Mouse (Mus musculus): ENCODE results near the gene Rubcnl.
A peak's percentile ranks its signal among the peaks of the same experiment; 100 is the strongest.

Rubcnl gene

DNA sequence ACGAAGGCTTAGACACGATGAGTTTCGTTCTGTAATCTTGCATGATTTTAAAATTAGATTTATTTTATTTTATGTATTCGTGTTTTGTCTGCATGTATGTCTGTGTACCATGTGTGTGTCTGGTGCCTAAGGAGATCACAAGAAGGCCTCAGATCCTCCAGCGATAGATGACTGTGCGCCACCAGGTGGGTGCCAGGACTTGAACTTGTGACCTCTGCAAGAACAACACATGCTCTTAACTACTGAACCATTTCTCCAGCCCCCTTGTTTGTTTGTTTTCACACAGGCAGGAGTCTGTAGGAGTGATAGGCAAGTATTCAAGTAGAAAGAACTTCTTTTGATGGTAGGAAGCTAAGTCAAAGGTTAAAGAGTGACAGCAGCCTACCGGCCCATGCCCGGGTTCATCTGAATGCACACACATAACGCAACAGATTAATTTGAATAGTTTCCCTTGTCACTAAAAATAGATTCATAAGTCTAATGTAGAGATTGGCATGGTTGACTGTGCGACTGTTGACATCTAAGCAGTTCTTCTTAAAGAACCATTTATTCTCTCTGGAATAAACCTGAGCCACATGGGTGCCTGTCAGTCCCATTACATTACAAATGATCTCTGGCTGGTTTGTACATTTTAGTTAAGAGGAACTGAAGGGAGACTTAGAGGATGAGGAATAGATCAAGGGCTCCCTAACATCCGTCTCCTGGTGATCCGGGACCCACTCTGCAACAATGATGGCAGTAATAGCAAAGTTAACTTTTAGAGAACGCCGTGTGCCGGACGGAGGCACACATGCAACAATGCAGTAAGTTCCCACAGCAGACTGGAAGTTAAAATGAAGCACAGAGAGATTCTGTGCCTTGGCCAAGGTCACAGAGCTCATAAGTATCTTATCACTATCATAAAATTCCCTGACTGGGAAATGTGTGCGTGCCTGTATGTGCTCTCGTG is 2.3 kb downstream of the Rubcnl start:
- no peak for DNase-seq (ENCODE audit: low spot score)

DNA sequence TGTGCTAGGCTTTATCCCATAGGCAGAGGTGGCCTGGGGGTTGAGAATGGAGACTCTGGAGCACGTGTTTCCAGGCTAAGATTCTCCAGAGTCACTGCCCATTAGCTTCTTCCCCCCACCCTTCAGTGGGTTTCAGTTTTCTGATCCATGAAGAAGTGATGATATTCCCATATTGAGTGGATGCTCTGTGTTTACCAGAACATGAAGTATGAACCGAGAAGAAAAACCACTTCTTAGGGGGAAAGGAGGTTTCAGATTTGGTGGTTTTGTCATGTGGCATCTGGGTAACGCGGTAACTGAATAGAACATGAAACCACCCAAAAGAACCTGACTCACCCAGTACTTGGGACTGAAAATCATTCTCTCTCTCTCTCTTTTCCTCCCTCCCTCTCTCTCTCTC is 3.0 kb downstream of the Rubcnl start:
- DNase-seq (ENCODE audit: low spot score): no peak

DNA sequence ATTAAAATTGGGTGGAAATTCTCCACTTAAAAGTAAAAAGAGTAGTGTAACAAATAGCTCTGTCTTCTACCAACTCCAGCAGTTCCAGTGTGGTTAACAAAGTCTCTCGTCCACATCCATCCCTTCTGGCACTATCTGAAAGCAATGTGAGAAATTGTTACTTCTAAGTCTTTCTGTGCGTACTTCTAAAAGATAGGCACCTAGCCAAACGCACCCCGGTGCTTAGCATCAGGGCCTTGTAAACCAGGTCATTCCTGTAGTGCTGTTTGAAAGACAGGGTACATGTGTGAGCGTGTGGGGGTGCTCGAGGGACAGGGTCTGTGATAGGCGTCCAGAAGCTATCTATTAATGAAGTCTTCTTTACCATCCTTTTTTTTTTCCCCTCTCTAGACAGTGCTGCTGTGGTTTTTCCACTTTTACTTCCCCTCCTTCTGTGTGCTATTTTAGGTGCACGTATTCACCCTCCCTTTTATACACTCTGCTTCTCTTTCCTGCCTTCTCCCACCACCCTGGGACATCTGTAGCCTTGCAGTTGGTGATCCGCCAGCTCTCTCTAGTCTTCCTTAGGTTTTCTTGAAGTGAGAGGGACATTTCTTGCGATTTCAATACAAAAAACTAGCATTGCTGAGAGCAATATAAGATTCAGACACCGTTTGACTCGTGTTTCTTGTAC is 4.9 kb downstream of the Rubcnl start:
- DNase-seq (ENCODE audit: low spot score): no peak

GRCm38 (mm10) chr14:75022522-75022921 is 6.7 kb downstream of the Rubcnl start:
- DNase-seq (ENCODE audit: low spot score): no peak

- DNase-seq (ENCODE audit: low spot score): no peak
These were observed 9.2 kb downstream of the Rubcnl start for GRCm38 (mm10) chr14:75024793-75025710.

GRCm38 (mm10) chr14:75030764-75031163 is 14.9 kb downstream of the Rubcnl start:
- DNase-seq (ENCODE audit: low spot score): no peak

DNA sequence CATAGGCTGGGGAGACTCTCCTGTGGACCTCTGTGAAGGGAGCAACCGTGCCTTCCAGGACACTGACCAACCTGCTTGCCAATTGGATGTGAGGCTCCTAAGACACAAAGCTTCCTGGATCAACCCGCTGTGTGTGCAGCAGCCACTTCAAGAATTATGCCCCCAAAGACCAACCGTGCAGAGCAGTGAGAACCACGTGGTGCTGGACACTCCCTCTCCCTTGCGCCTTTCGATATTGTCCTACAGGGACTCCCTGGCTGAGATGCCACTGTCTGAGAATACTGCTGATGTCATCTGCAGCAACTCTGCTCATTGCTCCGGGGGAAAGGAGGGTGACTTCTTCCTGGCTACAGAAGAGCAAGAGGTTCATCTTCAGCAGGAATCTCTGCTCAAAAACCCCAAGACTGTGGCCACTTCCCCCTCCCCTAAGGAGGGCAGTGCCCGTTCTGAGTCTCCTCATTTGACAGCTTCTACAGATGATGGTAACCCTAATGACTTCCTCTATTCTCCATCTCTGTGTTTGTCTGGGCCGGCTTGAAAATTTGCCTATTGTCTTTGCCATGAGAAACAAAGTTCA is 16.3 kb downstream of the Rubcnl start:
- no peak for DNase-seq (ENCODE audit: low spot score)

- no peak for DNase-seq (ENCODE audit: low spot score)
These were observed 16.9 kb downstream of the Rubcnl start for GRCm38 (mm10) chr14:75032742-75033141.

DNA sequence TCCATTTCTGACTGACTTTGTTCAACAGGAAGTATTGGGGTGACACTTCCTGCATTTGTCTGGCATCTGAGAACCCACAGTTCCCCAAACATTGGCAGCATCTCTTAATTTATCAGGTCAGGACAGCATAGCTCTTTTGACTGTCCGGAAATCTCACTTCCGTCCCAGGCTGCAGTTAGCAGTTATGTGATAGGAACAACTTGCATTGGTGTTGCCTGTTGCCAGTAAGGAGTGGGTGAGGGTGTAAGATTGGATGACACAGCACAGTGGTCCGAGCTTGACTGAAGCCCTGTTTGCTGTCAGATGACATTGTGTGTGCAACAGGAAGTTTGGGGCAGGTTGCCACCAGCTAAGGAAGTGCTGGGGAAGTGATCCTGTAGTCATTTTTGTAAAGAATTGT is 18.4 kb downstream of the Rubcnl start:
- DNase-seq (ENCODE audit: low spot score): no peak

DNA sequence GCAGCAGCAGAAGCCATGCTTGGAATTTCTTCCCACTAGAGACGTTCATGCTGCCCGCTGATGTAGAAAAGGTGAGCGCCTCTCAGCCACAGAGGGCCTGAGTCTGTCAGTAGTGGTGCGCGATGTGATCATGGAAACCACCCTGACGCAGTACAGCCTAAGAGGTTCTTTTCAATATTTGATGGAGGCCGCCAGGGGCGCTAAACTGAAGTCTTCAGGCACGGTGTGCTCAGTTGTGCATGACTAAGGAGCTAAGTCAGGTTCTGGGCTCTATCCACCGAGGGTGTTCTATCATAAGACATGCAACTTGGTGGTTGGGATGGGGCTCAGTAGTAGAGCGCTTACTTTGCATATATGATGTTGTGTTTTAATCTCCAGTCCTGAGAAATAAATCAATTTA is 19.6 kb downstream of the Rubcnl start:
- DNase-seq (ENCODE audit: low spot score): no peak

DNA sequence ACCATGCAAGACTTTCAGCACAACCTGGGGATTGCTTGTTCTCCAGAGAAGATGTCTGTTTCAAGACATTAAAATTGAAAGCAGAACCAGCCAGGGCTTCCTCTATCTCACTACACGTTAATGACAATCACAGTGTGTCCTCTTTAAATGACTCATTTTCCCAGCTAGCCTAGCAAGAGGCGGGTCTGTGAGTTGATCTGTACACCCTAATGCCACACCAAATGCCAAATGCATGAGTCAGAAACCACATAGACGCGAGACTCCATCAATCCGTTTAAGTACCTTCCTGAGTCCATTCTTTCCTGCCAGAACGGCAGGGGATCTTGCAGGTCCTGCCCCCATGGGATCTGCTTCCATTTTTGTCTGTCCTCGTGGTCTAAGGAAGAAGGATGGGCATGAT is 29.4 kb downstream of the Rubcnl start:
- DNase-seq (ENCODE audit: low spot score): no peak

DNA sequence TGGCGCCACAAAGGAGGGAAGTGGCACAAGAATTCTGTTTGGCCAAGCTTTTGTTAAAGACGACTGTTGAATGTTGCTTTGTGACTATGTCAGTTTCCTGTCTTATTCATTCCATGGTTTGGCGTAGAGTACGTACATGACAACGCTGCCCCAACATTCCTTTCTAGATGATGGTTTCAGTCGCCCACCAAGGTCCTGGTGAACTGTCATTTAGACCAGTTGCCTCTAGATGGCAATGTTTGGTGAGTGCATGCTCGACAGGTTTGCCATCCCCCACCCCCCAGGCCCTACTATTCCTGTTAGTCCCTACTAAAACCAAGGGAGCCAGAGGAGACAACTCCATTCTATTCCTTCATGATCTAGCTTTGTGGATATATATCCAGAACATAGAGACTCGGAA is 36.6 kb downstream of the Rubcnl start:
- DNase-seq (ENCODE audit: low spot score): no peak

GRCm38 (mm10) chr14:75054455-75055343 is 38.9 kb downstream of the Rubcnl start:
- no peak for DNase-seq (ENCODE audit: low spot score)

DNA sequence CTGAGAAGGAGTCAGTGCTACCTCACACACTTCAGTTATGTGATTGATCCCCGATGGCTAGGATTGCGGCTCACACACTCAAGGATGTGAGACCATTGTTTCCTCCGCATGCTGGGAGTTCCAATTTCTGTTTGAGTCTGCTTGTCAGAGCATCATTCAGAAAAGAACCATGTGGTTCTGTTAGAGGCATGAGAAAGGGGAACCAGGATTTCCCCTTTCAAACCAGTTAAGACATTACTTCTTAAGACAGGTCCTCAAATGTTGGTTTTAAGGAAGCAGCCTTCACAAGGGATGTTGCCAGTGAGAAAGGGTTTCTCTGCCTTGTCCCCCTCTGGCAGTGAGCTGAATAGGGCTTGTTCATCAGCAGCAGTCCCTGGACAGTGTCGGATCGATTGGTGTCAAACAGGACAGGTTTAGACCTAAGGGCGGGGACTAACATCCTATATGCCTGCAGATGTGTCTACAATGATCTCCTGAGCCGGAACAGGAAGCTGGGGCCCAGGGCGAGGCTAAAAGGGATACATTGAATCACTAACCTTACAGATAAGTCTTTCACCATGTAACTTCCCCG is 41.1 kb downstream of the Rubcnl start:
- DNase-seq (ENCODE audit: low spot score): no peak

- DNase-seq (ENCODE audit: low spot score): peak; percentile 54
These were observed 44.7 kb downstream of the Rubcnl start for GRCm38 (mm10) chr14:75060562-75060961.

- no peak for DNase-seq (ENCODE audit: low spot score)
These were observed 48.1 kb downstream of the Rubcnl start for GRCm38 (mm10) chr14:75063936-75064335.

GRCm38 (mm10) chr14:75064520-75064919 is 48.7 kb downstream of the Rubcnl start:
- DNase-seq (ENCODE audit: low spot score): no peak

- no peak for DNase-seq (ENCODE audit: low spot score)
These were observed 49.4 kb downstream of the Rubcnl start for GRCm38 (mm10) chr14:75065211-75065610.

GRCm38 (mm10) chr14:75068430-75069112 is 52.7 kb downstream of the Rubcnl start:
- DNase-seq (ENCODE audit: low spot score): no peak

Data from adipocyte (in vitro differentiated cells).